Mouse (Mus musculus) intestine, embryonic 14.5 days (tissue): ENCODE results near the gene Rrp8. TPM values are rescaled to one million over a fixed set of nuclear protein-coding genes. Genes with fewer than 3 reads are reported as not detected.
A peak's percentile ranks its signal among the peaks of the same experiment; 100 is the strongest.

Source experiments
- ATAC-seq: fragments of 200-750 bp; cut with Nextera tagmentation; replicated peaks from 2 replicates; pipeline ENCODE4 v1.8.0; 2017; ENCODE audit warnings: low read depth, moderate number of reproducible peaks, moderate TSS enrichment, moderate library complexity; ENCODE audit not compliant: low FRiP score, low TSS enrichment
- DNase-seq: peaks from one replicate; pipeline ENCODE4 v3.0.0-alpha.2; 2018; ENCODE audit warnings: low spot score
- H3K27ac ChIP-seq: fragments of 300-500 bp; sonication (generic); 2 replicates; pipeline ENCODE4 v1.5.1; 2014; ENCODE audit warnings: low read depth, mild to moderate bottlenecking, control low read depth
- H3K27me3 ChIP-seq: fragments of 300-500 bp; sonication (generic); replicated peaks from 2 replicates; pipeline ENCODE4 v1.6.1; 2014; ENCODE audit warnings: low read length, control low read depth; ENCODE audit not compliant: control insufficient read depth, insufficient read depth
- H3K36me3 ChIP-seq: fragments of 300-500 bp; sonication (generic); 2 replicates; pipeline ENCODE4 v1.6.1; 2014; ENCODE audit warnings: low read length, control low read depth; ENCODE audit not compliant: control insufficient read depth, insufficient read depth
- H3K4me1 ChIP-seq: fragments of 300-500 bp; sonication (generic); replicated peaks from 2 replicates; pipeline ENCODE4 v1.6.1; 2014; ENCODE audit warnings: low read length, control low read depth, mixed read lengths; ENCODE audit not compliant: control insufficient read depth, insufficient read depth
- H3K4me2 ChIP-seq: fragments of 300-500 bp; sonication (generic); 2 replicates; pipeline ENCODE4 v1.6.1; 2014; ENCODE audit warnings: low read length
- H3K4me3 ChIP-seq: fragments of 300-500 bp; sonication (generic); 2 replicates; pipeline ENCODE4 v1.5.1; 2014; ENCODE audit warnings: low read depth, low read length, control low read depth, mixed read lengths
- H3K9ac ChIP-seq: fragments of 300-500 bp; sonication (generic); 2 replicates; pipeline ENCODE4 v1.6.1; 2014; ENCODE audit warnings: mild to moderate bottlenecking, low read length
- H3K9me3 ChIP-seq: fragments of 300-500 bp; sonication (generic); 2 replicates; pipeline ENCODE4 v1.6.1; 2016; ENCODE audit warnings: low read length, control low read depth; ENCODE audit not compliant: control insufficient read depth
- WGBS: fragments of 180-500 bp; shearing (Covaris S2); extraction: QIAGEN DNeasy Blood & Tissue Kit; methylation state at CpG from one replicate; pipeline ENCODE4 v1.1.7; 2014; 5-methylcytosine and 5-hydroxymethylcytosine counted together
- polyA plus RNA-seq: library from polyadenylated mRNA; unstranded; fragments of >200 nt; fragmentation: Nextera tagmentation; extraction: Ambion mirVana; gene quantifications from 2 replicates; pipeline ENCODE4 v1.2.1, GENCODE M21; 2014

Rrp8 gene
- polyA plus RNA-seq, 1 experiment from 2014 or later, result 41.8 TPM

DNA sequence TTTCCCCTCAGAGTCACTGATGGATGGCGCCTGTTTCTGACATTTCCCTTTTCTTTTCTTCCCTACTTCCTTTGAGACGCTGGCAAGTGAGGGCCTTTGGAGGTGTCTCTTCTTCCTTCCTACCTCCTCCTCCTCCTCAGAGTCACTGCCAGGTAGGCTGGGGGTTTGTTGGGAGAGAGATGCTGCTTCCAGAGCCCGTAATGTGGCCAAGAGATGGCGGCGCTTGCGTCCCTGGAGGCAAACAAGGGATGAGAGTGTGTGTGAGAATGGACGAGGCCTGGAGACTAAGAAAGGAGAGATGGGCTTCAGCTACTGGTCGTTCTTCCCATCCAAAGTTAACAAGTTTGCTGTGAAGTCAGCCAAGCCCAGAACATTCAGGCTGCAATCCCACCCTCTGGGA, 2.4 kb downstream of the Rrp8 start:
- no peak overlapping the region for H3K4me3 ChIP-seq

DNA sequence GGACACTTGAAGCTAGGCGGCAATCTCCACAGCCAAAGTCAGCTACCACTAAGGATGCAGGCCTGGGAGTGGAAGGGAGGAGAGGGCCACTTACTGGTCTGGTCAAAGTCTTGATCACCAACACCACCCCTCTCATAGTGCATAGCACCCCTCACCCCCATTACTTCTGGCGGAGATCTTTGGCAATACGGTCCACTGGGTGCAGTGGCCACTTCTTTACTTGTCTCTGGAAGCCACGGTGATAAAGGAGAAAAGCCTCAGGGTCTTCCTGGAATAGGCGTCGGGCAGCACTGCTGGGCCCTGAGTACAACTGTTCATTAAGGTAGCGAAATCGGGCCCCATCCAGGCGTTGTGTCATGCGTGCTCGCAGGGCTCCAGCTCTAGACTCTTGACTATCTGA, 3.3 kb downstream of the Rrp8 start:
- ATAC-seq, result no peak
- H3K4me3 ChIP-seq, result no peak overlapping the region
- no peak for DNase-seq
- no peaks in the 10 kb centered on the region for H3K9me3 ChIP-seq
- H3K4me1 ChIP-seq, result peaks cover 16% of the 10 kb centered on the region
- no peak overlapping the region for H3K27ac ChIP-seq
- 97% methylated on average over 11 of the region's 11 CpGs for WGBS
- no peaks in the 10 kb centered on the region for H3K27me3 ChIP-seq
- peaks cover 56% of the 10 kb centered on the region for H3K36me3 ChIP-seq
- no peak overlapping the region for H3K9ac ChIP-seq
- no peak overlapping the region for H3K4me2 ChIP-seq

More for the DNA sequence above, 2.4 kb downstream of the Rrp8 start:
- WGBS, result 80% methylated on average over 8 of the region's 8 CpGs
- Histone ChIP-seq H3K27ac (no peak overlapping the region), H3K27me3 (no peaks in the 10 kb centered on the region), H3K9ac (no peak overlapping the region), H3K9me3 (no peaks in the 10 kb centered on the region), H3K36me3 (peaks cover 53% of the 10 kb centered on the region), H3K4me1 (peaks cover 23% of the 10 kb centered on the region), H3K4me2 (peak overlapping the region; percentile 73; the same call in 1 of the 2 replicates)
- DNase-seq, result no peak
- no peak for ATAC-seq

DNA sequence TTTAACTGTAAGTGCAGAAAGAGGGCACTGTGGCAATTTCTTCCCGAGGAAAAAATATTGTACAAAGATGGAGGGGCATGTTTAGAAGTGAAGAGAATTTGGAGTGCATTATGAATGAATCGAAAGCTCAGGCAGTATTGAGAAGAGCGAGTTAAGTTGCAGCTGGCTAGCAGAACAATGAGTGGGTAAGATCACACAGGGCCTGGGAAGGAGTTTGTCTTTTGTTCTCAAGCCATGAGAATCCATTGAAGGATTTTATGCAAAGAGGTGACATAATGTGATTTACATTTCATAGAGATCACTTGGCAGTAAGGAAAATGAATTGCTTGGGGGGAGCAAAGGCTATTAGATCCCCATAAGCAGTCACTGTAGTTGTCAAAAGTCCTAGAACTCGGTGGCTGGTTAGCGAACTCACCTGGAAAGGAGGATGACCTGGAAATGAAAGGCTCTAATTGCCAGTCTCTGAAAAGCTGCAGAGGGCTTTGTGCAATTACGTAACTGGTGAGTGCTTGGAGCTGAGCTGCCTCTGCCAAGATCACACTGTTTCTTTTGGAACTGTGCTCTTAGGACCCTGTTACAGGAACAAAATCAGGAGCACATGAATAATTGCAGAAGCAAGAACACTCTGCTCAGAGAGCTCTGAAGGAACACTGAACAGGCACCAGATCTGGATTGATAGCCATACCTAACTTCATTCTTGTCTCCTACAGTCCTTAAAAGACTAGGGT, 8.3 kb downstream of the Rrp8 start:
- no peaks in the 10 kb centered on the region for H3K4me1 ChIP-seq
- no peak overlapping the region for H3K4me3 ChIP-seq
- no peaks in the 10 kb centered on the region for H3K27me3 ChIP-seq
- H3K9me3 ChIP-seq, result no peaks in the 10 kb centered on the region
- DNase-seq (no peak), ATAC-seq (no peak)
- peaks cover 53% of the 10 kb centered on the region for H3K36me3 ChIP-seq
- H3K27ac ChIP-seq, result no peak overlapping the region
- no peak overlapping the region for H3K4me2 ChIP-seq
- WGBS, result 90% methylated on average over 6 of the region's 6 CpGs
- no peak overlapping the region for H3K9ac ChIP-seq

DNA sequence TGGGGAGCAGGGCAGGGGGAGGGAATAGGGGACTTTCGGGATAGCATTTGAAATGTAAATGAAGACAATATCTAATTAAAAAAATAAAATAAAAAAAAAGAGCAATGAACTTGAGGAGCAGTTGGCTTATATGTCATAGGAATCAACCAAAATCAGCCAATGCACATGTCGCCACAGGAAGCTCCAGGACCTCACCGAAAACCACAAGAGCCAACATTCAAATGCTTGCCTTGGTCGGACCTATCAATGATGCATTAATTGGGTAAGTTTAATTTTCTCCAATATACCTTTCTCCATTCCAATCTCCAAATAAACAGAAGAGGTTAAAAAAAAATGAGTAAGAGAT, 10.2 kb downstream of the Rrp8 start:
- no peak for DNase-seq

DNA sequence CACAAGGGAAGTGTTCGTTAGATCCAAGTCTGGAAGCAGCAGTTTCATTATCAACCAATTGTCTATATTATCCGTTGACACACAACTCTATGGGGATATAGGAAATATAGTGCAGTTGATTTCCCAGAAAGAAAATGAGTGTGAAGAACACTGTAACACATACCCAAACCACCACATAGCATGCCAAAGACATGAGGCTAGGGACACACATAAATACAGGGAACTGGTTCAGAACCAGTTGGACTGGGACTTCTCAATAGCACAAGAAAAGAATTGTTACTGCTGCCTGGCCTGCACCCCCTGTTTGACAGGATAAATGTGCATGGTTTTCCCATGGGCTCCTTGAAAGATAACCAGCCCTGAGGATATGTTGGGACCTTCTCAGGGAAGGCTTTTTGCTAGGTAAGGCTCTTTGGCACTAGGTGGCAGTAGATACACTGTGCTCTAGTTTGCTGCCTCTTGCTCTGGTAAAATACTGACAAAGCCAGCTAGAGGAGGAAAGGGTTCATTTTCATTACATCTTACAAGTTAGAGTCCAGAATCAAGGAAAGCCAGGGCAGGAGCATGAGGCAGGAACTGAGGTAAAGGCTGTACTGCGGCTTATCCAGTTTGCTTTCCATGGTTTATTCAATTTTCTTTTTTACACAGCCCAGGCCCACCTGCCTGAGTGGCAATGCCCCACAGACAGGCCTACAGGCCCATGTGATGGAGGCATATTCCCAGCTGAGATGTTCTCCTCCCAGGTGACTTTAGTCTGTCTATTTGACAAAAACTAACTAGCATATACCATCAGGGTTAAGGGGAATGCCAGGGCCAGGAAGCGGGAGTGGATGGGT, 10.8 kb downstream of the Rrp8 start:
- Histone ChIP-seq H3K27ac (no peak overlapping the region), H3K27me3 (no peaks in the 10 kb centered on the region), H3K9me3 (no peaks in the 10 kb centered on the region), H3K4me2 (no peak overlapping the region), H3K36me3 (peaks cover 28% of the 10 kb centered on the region), H3K4me1 (no peaks in the 10 kb centered on the region), H3K4me3 (no peak overlapping the region), H3K9ac (no peak overlapping the region)
- 78% methylated on average over 4 of the region's 4 CpGs for WGBS
- DNase-seq (no peak), ATAC-seq (peak; percentile 61)

More for the DNA sequence above, 10.2 kb downstream of the Rrp8 start:
- Histone ChIP-seq H3K27ac (no peak overlapping the region), H3K4me3 (no peak overlapping the region), H3K4me2 (no peak overlapping the region), H3K36me3 (peaks cover 34% of the 10 kb centered on the region), H3K9me3 (no peaks in the 10 kb centered on the region), H3K9ac (no peak overlapping the region), H3K27me3 (no peaks in the 10 kb centered on the region), H3K4me1 (no peaks in the 10 kb centered on the region)
- WGBS, result 92% methylated on average over 4 of the region's 4 CpGs
- no peak for ATAC-seq

DNA sequence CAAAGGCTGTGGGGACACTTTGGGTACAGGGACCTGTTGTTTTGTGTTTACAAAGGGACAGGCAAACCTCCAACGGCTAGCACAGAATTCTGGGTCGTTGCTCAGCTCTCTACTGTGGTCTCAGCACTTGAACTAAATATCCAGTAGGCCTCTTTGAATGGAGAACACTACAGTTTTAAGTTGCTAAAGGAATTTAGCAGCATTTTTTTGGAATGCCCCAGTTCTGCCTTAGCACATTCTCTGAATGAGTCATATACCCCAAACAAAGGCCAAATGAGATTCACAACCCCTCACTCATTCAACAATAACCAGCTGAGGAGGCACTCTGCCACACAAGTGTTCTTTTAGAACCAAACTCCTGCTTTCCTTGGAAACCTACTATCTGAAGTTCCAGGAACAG, 15.3 kb downstream of the Rrp8 start:
- H3K4me1 ChIP-seq, result no peaks in the 10 kb centered on the region
- H3K27me3 ChIP-seq, result no peaks in the 10 kb centered on the region
- no peaks in the 10 kb centered on the region for H3K9me3 ChIP-seq
- no peaks in the 10 kb centered on the region for H3K36me3 ChIP-seq
- no peak for DNase-seq
- H3K9ac ChIP-seq, result no peak overlapping the region
- no peak overlapping the region for H3K4me2 ChIP-seq
- no peak overlapping the region for H3K27ac ChIP-seq
- WGBS, result 81% methylated on average over 2 of the region's 2 CpGs
- no peak overlapping the region for H3K4me3 ChIP-seq
- ATAC-seq, result no peak

DNA sequence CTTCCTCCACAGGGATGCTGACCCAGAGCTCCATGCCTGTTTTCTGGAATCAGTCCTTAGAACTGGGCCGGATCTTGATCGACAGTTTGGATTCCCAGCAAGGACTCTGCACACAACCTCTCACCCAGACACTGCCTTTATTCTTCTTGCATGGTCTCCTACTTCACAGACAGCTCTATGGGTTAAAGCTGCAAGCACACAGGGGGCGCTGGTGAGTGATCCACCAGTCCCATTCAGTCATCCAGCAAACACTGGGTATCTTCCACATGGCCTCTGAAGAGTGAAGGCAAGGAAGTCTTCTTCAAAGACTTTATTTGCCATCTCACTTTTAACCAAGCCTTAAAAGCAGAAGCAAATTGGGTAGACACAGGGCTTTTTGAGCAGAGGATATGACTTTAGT, 21.8 kb downstream of the Rrp8 start:
- 61% methylated on average over 3 of the region's 3 CpGs for WGBS
- Histone ChIP-seq H3K36me3 (no peaks in the 10 kb centered on the region), H3K9ac (no peak overlapping the region), H3K4me2 (no peak overlapping the region), H3K4me3 (no peak overlapping the region), H3K27me3 (no peaks in the 10 kb centered on the region), H3K4me1 (no peaks in the 10 kb centered on the region), H3K27ac (no peak overlapping the region), H3K9me3 (no peaks in the 10 kb centered on the region)
- DNase-seq (no peak), ATAC-seq (no peak)

DNA sequence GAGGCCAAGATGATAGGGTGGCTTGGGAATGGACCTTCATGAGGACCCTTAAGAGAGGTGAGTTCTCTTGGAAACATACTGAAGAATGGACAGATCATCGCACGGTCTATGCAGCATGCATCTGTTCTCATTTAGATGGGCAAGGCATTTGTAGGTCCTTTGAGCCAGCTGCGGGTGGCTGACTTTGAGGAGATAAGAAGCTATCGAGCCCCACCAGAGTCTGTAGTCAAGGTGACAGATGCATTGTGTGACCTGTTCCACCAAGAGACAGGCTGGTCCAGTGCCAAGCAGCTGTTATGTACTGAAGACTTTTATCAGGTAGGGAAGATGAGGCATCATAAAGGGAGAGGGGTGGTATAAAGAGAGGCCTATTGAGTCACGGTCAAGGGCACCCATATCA, 28.5 kb downstream of the Rrp8 start:
- Histone ChIP-seq H3K27me3 (no peaks in the 10 kb centered on the region), H3K9ac (no peak overlapping the region), H3K36me3 (no peaks in the 10 kb centered on the region), H3K27ac (no peak overlapping the region), H3K9me3 (no peaks in the 10 kb centered on the region), H3K4me2 (no peak overlapping the region), H3K4me3 (no peak overlapping the region), H3K4me1 (no peaks in the 10 kb centered on the region)
- DNase-seq, result no peak
- no peak for ATAC-seq
- 92% methylated on average over 5 of the region's 5 CpGs for WGBS
